Mouse (Mus musculus) forebrain, embryonic 11.5 days (tissue): ENCODE data around the gene Vps53. TPM values are rescaled to one million over a fixed set of nuclear protein-coding genes. Genes with fewer than 3 reads are reported as not detected.

Experiments
- ATAC-seq: fragments of 200-750 bp; cut with Nextera tagmentation; replicated peaks from 2 replicates; pipeline ENCODE4 v1.8.0; 2017; ENCODE audit warnings: moderate TSS enrichment; ENCODE audit not compliant: low FRiP score
- DNase-seq: peaks from one replicate; pipeline ENCODE4 v3.0.0-alpha.2; 2017; ENCODE audit warnings: low spot score
- H3K27ac ChIP-seq: fragments of 300-500 bp; sonication (generic); 2 replicates; pipeline ENCODE4 v1.5.1; 2014; ENCODE audit warnings: low read depth, low read length
- H3K27me3 ChIP-seq: fragments of 300-500 bp; sonication (generic); 2 replicates; pipeline ENCODE4 v1.6.1; 2014; ENCODE audit warnings: mild to moderate bottlenecking, low read length, mixed read lengths; ENCODE audit not compliant: control insufficient read depth, insufficient read depth
- H3K36me3 ChIP-seq: fragments of 300-500 bp; sonication (generic); 2 replicates; pipeline ENCODE4 v1.6.1; 2014; ENCODE audit warnings: mild to moderate bottlenecking, low read length, moderate library complexity, mixed read lengths; ENCODE audit not compliant: control insufficient read depth, insufficient read depth
- H3K4me1 ChIP-seq: fragments of 300-500 bp; sonication (generic); replicated peaks from 2 replicates; pipeline ENCODE4 v1.6.1; 2014; ENCODE audit warnings: low read length, mixed read lengths; ENCODE audit not compliant: control insufficient read depth, insufficient read depth
- H3K4me2 ChIP-seq: fragments of 300-500 bp; sonication (generic); 2 replicates; pipeline ENCODE4 v1.6.1; 2014; ENCODE audit warnings: low read depth, mild to moderate bottlenecking, low read length, moderate library complexity, mixed read lengths; ENCODE audit not compliant: severe bottlenecking
- H3K4me3 ChIP-seq: fragments of 300-500 bp; sonication (generic); 2 replicates; pipeline ENCODE4 v1.5.1; 2014; ENCODE audit warnings: low read depth, low read length
- H3K9ac ChIP-seq: fragments of 300-500 bp; sonication (generic); 2 replicates; pipeline ENCODE4 v1.6.1; 2014; ENCODE audit warnings: low read length
- H3K9me3 ChIP-seq: fragments of 300-500 bp; sonication (generic); 2 replicates; pipeline ENCODE4 v1.6.1; 2016; ENCODE audit warnings: low read length, mixed read lengths; ENCODE audit not compliant: control insufficient read depth
- WGBS: fragments of 180-500 bp; shearing (Covaris S2); extraction: QIAGEN DNeasy Blood & Tissue Kit; methylation state at CpG from one replicate; pipeline ENCODE4 v1.1.7; 2014; 5-methylcytosine and 5-hydroxymethylcytosine counted together
- polyA plus RNA-seq: library from polyadenylated mRNA; unstranded; fragments of >200 nt; fragmentation: Nextera tagmentation; extraction: Ambion mirVana; gene quantifications from 2 replicates; pipeline ENCODE4 v1.2.1, GENCODE M21; 2014

Vps53 gene
- polyA plus RNA-seq: 41.5 and 43.6 TPM in 2 replicates

DNA sequence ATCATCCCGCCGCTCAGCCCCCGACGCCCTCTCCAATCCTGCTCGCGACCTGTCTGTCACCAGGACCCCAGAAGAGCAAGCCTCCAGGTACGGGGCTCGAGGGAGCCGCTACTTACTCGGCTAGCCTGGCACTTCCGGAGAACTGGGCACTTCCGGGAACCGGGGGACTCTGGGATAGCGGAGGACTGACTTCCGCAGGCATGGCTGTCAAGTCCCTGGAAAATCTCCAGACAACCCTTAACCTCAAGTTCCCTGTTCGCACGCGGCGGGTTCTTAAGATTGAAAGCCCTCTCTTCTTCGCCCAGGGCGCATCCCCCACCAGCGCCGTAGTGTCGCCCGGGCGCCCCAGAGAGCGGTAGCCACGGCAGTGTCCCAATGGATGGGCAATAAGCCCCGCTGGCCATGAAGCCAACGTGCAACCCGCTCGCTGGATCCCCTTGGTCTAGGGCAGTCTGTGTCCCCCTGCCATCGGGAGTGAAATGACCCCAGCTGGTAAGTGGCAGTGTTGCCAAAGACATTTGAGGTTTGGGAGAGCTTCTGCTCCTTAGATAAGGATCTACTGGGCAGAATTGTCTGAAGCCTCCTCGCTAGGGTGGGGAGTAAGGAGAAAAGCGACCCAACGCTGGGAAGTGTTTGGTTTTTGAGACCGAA is at the start of gene Vps53, which contains the start of gene Fam57a:
Gene Vps53 (minus strand): TSS at position 153 of the 651 bp plus-strand sequence.
Gene Fam57a (plus strand): TSS at position 177 of the 651 bp plus-strand sequence.
- under 1% methylated on average over 37 of the region's 37 CpGs for WGBS
- peak; percentile 87 for DNase-seq
- H3K4me1 ChIP-seq: 0 out of 2 replicates have a peak, but pooled peaks cover 2% of the 10 kb centered on the region
- peak; percentile 80 for ATAC-seq
- H3K27me3 ChIP-seq: no peaks in the 10 kb centered on the region
- peak within 1 kb of the TSS; percentile 95 for H3K4me2 ChIP-seq
- H3K36me3 ChIP-seq: no peaks in the 10 kb centered on the region; the same call in 1 of the 2 replicates
- H3K9me3 ChIP-seq: no peaks in the 10 kb centered on the region
- peak within 1 kb of the TSS; percentile 25; the same call in 1 of the 2 replicates for H3K27ac ChIP-seq
- H3K9ac ChIP-seq: peak within 1 kb of the TSS; percentile 70
- H3K4me3 ChIP-seq: peak within 1 kb of the TSS; percentile 87

GRCm38 (mm10) chr11:76225051-76225450 is 45.6 kb upstream of the Vps53 start:
- no peak for ATAC-seq
- no peaks in the 10 kb centered on the region for H3K27me3 ChIP-seq
- no peak overlapping the region for H3K4me3 ChIP-seq
- no peaks in the 10 kb centered on the region for H3K9me3 ChIP-seq
- H3K27ac ChIP-seq: no peak overlapping the region
- DNase-seq: no peak
- H3K9ac ChIP-seq: no peak overlapping the region
- no peaks in the 10 kb centered on the region for H3K4me1 ChIP-seq
- no peak overlapping the region for H3K4me2 ChIP-seq
- H3K36me3 ChIP-seq: no peaks in the 10 kb centered on the region

DNA sequence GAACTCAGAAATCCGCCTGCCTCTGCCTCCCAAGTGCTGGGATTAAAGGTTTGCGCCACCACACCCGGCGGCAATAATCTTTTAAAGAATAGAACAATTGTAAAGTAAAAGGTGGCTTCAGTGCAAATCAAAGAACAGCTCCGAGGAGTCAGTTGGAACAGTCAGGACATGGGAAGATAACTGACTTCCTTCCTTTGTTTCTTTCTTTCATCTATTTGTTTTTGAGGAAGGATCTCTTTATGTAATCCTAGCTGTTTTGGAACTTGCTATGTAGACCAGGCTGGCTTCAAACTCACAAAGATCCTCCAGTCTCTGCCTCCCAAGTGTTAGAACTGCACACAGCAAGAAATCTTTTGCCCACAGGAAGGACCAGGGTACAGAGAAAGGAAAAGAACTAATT is 45.2 kb upstream of the Vps53 start:
- H3K27me3 ChIP-seq: no peaks in the 10 kb centered on the region
- 92% methylated on average over 5 of the region's 5 CpGs for WGBS
- no peak for ATAC-seq
- no peaks in the 10 kb centered on the region for H3K4me1 ChIP-seq
- H3K9ac ChIP-seq: no peak overlapping the region
- H3K27ac ChIP-seq: no peak overlapping the region
- no peak overlapping the region for H3K4me2 ChIP-seq
- no peaks in the 10 kb centered on the region for H3K36me3 ChIP-seq
- H3K9me3 ChIP-seq: no peaks in the 10 kb centered on the region
- no peak overlapping the region for H3K4me3 ChIP-seq
- DNase-seq: no peak

- Histone ChIP-seq H3K9ac (peak within 1 kb of the TSS; percentile 98), H3K9me3 (no peaks in the 10 kb centered on the region), H3K4me2 (peak within 1 kb of the TSS; percentile 81), H3K27me3 (no peaks in the 10 kb centered on the region), H3K4me3 (peak within 1 kb of the TSS; percentile 79), H3K4me1 (no peaks in the 10 kb centered on the region), H3K27ac (peak within 1 kb of the TSS; percentile 77), H3K36me3 (peaks cover 8% of the 10 kb centered on the region; the same call in 1 of the 2 replicates)
- ATAC-seq: peak; percentile 98
- peak; percentile 99 for DNase-seq
- WGBS: under 1% methylated on average over 35 of the region's 35 CpGs
Measured at GRCm38 (mm10) chr11:76217390-76217800, 37.9 kb upstream of the Vps53 start, which contains the start of the genes Dbil5 and Gemin4. TSS of gene Dbil5 (plus strand) at chr11:76217608. TSS of gene Gemin4 (minus strand) at chr11:76217664.

DNA sequence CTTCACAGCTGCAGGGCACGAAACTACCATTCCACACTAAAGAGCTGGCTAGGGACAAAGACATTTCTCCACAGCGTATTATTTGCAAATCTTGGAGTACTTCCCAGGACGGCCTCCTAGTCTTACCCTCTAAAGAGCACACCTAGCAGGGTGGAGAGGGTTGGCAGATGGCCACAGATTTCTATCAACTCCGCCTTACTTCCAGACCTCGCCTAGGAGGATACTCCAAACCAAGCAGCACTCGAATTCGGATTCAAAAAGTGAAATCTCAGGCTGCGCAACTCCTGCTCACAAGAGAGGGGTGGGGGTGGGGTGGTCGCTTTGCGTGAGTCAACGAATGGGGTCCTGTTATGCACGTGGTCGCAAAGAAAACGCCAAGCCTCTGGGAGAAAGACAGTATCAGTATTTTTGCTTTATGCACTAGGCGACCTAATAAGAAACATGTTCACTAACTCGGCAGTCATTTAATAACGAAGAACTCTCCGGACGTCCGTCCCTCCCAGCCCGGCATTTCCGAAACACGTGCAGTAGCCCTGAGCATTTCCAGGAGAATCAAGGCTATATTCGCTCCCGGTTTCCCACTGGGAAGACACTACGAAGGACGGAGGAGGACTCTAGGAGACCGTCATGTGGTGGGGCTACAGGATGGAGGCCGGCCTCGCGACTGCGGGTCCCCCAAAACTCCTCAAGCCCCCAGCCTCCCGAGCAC is 37.4 kb upstream of the Vps53 start:
- H3K4me3 ChIP-seq: peak overlapping the region; percentile 79
- no peaks in the 10 kb centered on the region for H3K4me1 ChIP-seq
- H3K4me2 ChIP-seq: peak overlapping the region; percentile 81
- ATAC-seq (peak; percentile 56; the same call in 1 of the 2 replicates), DNase-seq (peak; percentile 67)
- WGBS: 4% methylated on average over 33 of the region's 33 CpGs
- no peaks in the 10 kb centered on the region for H3K9me3 ChIP-seq
- peak overlapping the region; percentile 98 for H3K9ac ChIP-seq
- peak overlapping the region; percentile 77 for H3K27ac ChIP-seq
- H3K36me3 ChIP-seq: peaks cover 9% of the 10 kb centered on the region; the same call in 1 of the 2 replicates
- H3K27me3 ChIP-seq: no peaks in the 10 kb centered on the region

GRCm38 (mm10) chr11:76216049-76216540 is 36.6 kb upstream of the Vps53 start:
- no peaks in the 10 kb centered on the region for H3K4me1 ChIP-seq
- peak overlapping the region; percentile 79 for H3K4me3 ChIP-seq
- H3K9me3 ChIP-seq: no peaks in the 10 kb centered on the region
- peak overlapping the region; percentile 81 for H3K4me2 ChIP-seq
- 96% methylated on average over 5 of the region's 5 CpGs for whole genome bisulfite sequencing
- peaks cover 9% of the 10 kb centered on the region; the same call in 1 of the 2 replicates for H3K36me3 ChIP-seq
- peak overlapping the region; percentile 98; the same call in 1 of the 2 replicates for H3K9ac ChIP-seq
- no peak for DNase-seq
- no peak overlapping the region for H3K27ac ChIP-seq
- no peak for ATAC-seq
- H3K27me3 ChIP-seq: no peaks in the 10 kb centered on the region

GRCm38 (mm10) chr11:76215011-76215410 is 35.6 kb upstream of the Vps53 start:
- DNase-seq (no peak), ATAC-seq (no peak)
- H3K4me3 ChIP-seq: no peak overlapping the region
- WGBS: 89% methylated on average over 2 of the region's 2 CpGs
- peaks cover 9% of the 10 kb centered on the region; the same call in 1 of the 2 replicates for H3K36me3 ChIP-seq
- no peaks in the 10 kb centered on the region for H3K4me1 ChIP-seq
- H3K4me2 ChIP-seq: no peak overlapping the region
- no peaks in the 10 kb centered on the region for H3K27me3 ChIP-seq
- H3K9ac ChIP-seq: no peak overlapping the region
- H3K9me3 ChIP-seq: no peaks in the 10 kb centered on the region
- H3K27ac ChIP-seq: no peak overlapping the region

DNA sequence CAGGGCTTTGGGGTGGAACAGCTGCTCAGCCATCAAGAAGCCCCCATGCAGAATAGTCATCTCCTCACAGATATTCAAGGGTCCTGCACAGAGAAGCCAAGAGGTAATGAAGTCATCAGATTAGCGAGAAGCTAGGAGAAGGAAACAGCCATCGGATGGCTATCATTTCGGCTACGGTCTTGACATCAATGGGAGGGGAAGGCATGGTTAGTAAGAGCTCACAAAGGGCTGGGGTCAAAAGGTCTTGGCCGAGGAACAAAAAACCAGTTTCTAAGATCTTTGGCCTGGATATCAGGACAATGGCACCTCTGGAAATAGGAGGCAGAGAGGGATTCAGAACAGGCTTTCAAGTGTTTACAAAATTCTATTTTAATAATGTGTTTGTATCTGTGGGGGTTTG is 34.4 kb upstream of the Vps53 start:
- WGBS: 43% methylated on average over 5 of the region's 5 CpGs
- Histone ChIP-seq H3K27ac (no peak overlapping the region), H3K36me3 (peaks cover 9% of the 10 kb centered on the region; the same call in 1 of the 2 replicates), H3K4me2 (no peak overlapping the region), H3K9me3 (no peaks in the 10 kb centered on the region), H3K4me3 (no peak overlapping the region), H3K27me3 (no peaks in the 10 kb centered on the region), H3K9ac (no peak overlapping the region), H3K4me1 (no peaks in the 10 kb centered on the region)
- DNase-seq (no peak), ATAC-seq (no peak)
